ENCODE assay signal across 16 mouse cellular contexts in genomic region chr2:29849841-29850480, GRCm38 (mm10). TPM values are rescaled to one million over a fixed set of nuclear protein-coding genes. Genes with fewer than 3 reads are reported as not detected.
DNase-seq lines count a peak whose midpoint lies in the region; ATAC-seq and TF ChIP-seq lines count a peak whose summit lies in the region.
"Had no signal": no experiment of that assay in that cellular context is flagged by ENCODE, and none has a peak within 500 bp of the region (broad histone marks: within the 10 kb centered on the region; RNA-seq: fewer than 3 reads in every experiment).

No protein-coding gene starts in this region.

- H3K36me3 ChIP-seq in embryonic facial prominence, embryonic 14.5 days (ENCODE audit: control insufficient read depth, insufficient read depth, low read length) = no peaks in the 10 kb centered on the region
- 0 out of 2 replicates have a peak, but pooled peaks cover 7% of the 10 kb centered on the region for H3K36me3 ChIP-seq in embryonic facial prominence, embryonic 10.5 days (replicated peaks)
- no peaks in the 10 kb centered on the region for H3K36me3 ChIP-seq in midbrain, embryonic 12.5 days
- H3K36me3 ChIP-seq in midbrain, embryonic 16.5 days (ENCODE audit: control insufficient read depth, insufficient read depth, low read length) = no peaks in the 10 kb centered on the region
- H3K36me3 ChIP-seq in myocyte (ENCODE audit: control insufficient read depth, insufficient read depth) = no peaks in the 10 kb centered on the region
- H3K36me3 ChIP-seq: heart, embryonic 15.5 days had no signal

- DNase-seq in embryonic facial prominence, embryonic 14.5 days (ENCODE audit: low spot score) = peak; percentile 26
- no peak for DNase-seq in embryonic facial prominence, embryonic 10.5 days (ENCODE audit: low spot score)
- peak; percentile 19 for DNase-seq in Muller cell, postnatal 12 days (ENCODE audit: inconsistent ontology term)
- DNase-seq in adrenal gland, postnatal 14 days = no peak
- DNase-seq: adrenal gland, adult 8-10 months; B cell, adult 2 months; gastrocnemius, postnatal 14 days; kidney, adult 11 months had no signal

- H3K9ac ChIP-seq in embryonic facial prominence, embryonic 14.5 days (ENCODE audit: low read depth, low read length) = no peak overlapping the region
- peak overlapping the region; percentile 28; the same call in 1 of the 2 replicates for H3K9ac ChIP-seq in midbrain, embryonic 12.5 days (replicated peaks)
- no peak overlapping the region for H3K9ac ChIP-seq in midbrain, embryonic 16.5 days (ENCODE audit: low read depth, low read length)
- H3K9ac ChIP-seq: heart, embryonic 15.5 days; liver, embryonic 14.5 days had no signal

- H3K9me3 ChIP-seq in embryonic facial prominence, embryonic 14.5 days (ENCODE audit: control insufficient read depth, low read length) = no peaks in the 10 kb centered on the region
- H3K9me3 ChIP-seq in embryonic facial prominence, embryonic 10.5 days = no peaks in the 10 kb centered on the region
- H3K9me3 ChIP-seq in midbrain, embryonic 12.5 days = no peaks in the 10 kb centered on the region
- no peaks in the 10 kb centered on the region for H3K9me3 ChIP-seq in midbrain, embryonic 16.5 days (replicated peaks; ENCODE audit: control insufficient read depth, low read length, poor library complexity, severe bottlenecking)
- H3K9me3 ChIP-seq: heart, embryonic 15.5 days had no signal

- no peak overlapping the region for H3K27ac ChIP-seq in embryonic facial prominence, embryonic 14.5 days (replicated peaks; ENCODE audit: low read depth, low read length)
- no peak overlapping the region; the same call in 1 of the 2 replicates for H3K27ac ChIP-seq in embryonic facial prominence, embryonic 10.5 days (replicated peaks)
- peak overlapping the region; percentile 20 for H3K27ac ChIP-seq in midbrain, embryonic 12.5 days (replicated peaks)
- H3K27ac ChIP-seq in midbrain, embryonic 16.5 days (ENCODE audit: low read length) = no peak overlapping the region
- H3K27ac ChIP-seq: heart, embryonic 15.5 days; liver, embryonic 14.5 days; macrophage had no signal

- no peak overlapping the region for H3K4me2 ChIP-seq in embryonic facial prominence, embryonic 14.5 days (ENCODE audit: low read depth, low read length)
- H3K4me2 ChIP-seq in midbrain, embryonic 12.5 days (replicated peaks) = no peak overlapping the region
- no peak overlapping the region for H3K4me2 ChIP-seq in midbrain, embryonic 16.5 days (ENCODE audit: low read length)
- H3K4me2 ChIP-seq in myocyte (ENCODE audit: low read depth) = peak overlapping the region; percentile 38
- H3K4me2 ChIP-seq: heart, embryonic 15.5 days had no signal

- no peaks in the 10 kb centered on the region for H3K79me2 ChIP-seq in myocyte (ENCODE audit: control insufficient read depth, insufficient read depth)

- H3K27me3 ChIP-seq in embryonic facial prominence, embryonic 14.5 days (replicated peaks; ENCODE audit: control insufficient read depth, insufficient read depth, low read length) = peaks cover 30% of the 10 kb centered on the region
- peaks cover 86% of the 10 kb centered on the region for H3K27me3 ChIP-seq in embryonic facial prominence, embryonic 10.5 days (replicated peaks; ENCODE audit: low read depth, poor library complexity, severe bottlenecking)
- H3K27me3 ChIP-seq in midbrain, embryonic 12.5 days = 0 out of 2 replicates have a peak, but pooled peaks cover 3% of the 10 kb centered on the region
- H3K27me3 ChIP-seq in midbrain, embryonic 16.5 days (ENCODE audit: control insufficient read depth, insufficient read depth, low read depth, low read length) = no peaks in the 10 kb centered on the region
- no peaks in the 10 kb centered on the region for H3K27me3 ChIP-seq in myocyte (ENCODE audit: control insufficient read depth, insufficient read depth, insufficient read length)

- no peak for TF ChIP-seq POLR2A in myocyte (IDR thresholded peaks at IDR 0.05; ENCODE audit: insufficient read length, low read depth)

- no peak overlapping the region for H3K4me3 ChIP-seq in embryonic facial prominence, embryonic 14.5 days (ENCODE audit: low read depth, low read length)
- no peak overlapping the region for H3K4me3 ChIP-seq in embryonic facial prominence, embryonic 10.5 days
- H3K4me3 ChIP-seq in midbrain, embryonic 12.5 days = no peak overlapping the region
- no peak overlapping the region for H3K4me3 ChIP-seq in midbrain, embryonic 16.5 days (ENCODE audit: low read depth, low read length)
- no peak overlapping the region for H3K4me3 ChIP-seq in myocyte
- H3K4me3 ChIP-seq: heart, embryonic 15.5 days had no signal

- WGBS in embryonic facial prominence, embryonic 14.5 days = 44% methylated on average over 5 of the region's 5 CpGs
- 70% methylated on average over 5 of the region's 5 CpGs for WGBS in embryonic facial prominence, embryonic 10.5 days
- 54% methylated on average over 5 of the region's 5 CpGs for WGBS in midbrain, embryonic 12.5 days
- WGBS in midbrain, embryonic 16.5 days = 50% methylated on average over 5 of the region's 5 CpGs

- no peak for ATAC-seq in embryonic facial prominence, embryonic 14.5 days (ENCODE audit: low read depth)
- no peak for ATAC-seq in midbrain, embryonic 12.5 days (ENCODE audit: low FRiP score, low read depth)
- ATAC-seq in midbrain, embryonic 16.5 days = no peak
- no peak for ATAC-seq in frontal cortex, adult (ENCODE audit: low TSS enrichment)
- ATAC-seq: forebrain, embryonic 14.5 days had no signal

- peaks cover 2% of the 10 kb centered on the region; the same call in 1 of the 2 replicates for H3K4me1 ChIP-seq in embryonic facial prominence, embryonic 14.5 days (ENCODE audit: control insufficient read depth, insufficient read depth, low read length)
- peaks cover 37% of the 10 kb centered on the region for H3K4me1 ChIP-seq in embryonic facial prominence, embryonic 10.5 days
- peaks cover 47% of the 10 kb centered on the region for H3K4me1 ChIP-seq in midbrain, embryonic 12.5 days
- H3K4me1 ChIP-seq in midbrain, embryonic 16.5 days (ENCODE audit: control insufficient read depth, insufficient read depth, low read length) = peaks cover 14% of the 10 kb centered on the region; the same call in 1 of the 2 replicates

- H3ac ChIP-seq in myocyte (ENCODE audit: control insufficient read depth, insufficient read length) = no peak overlapping the region

TF ChIP-seq in myocyte, 11 proteins besides CTCF, POLR2A, EP300 and RAD21:
- TF ChIP-seq REST (IDR thresholded peaks at IDR 0.05; ENCODE audit: insufficient read depth, insufficient read length) (no peak), USF1 (IDR thresholded peaks at IDR 0.05; ENCODE audit: low read depth) (no peak), TCF3 (IDR thresholded peaks at IDR 0.05; ENCODE audit: insufficient read length, low read depth) (no peak), SRF (IDR thresholded peaks at IDR 0.05; ENCODE audit: control insufficient read depth, insufficient read length, low read depth) (no peak), MYOD1 (IDR thresholded peaks at IDR 0.05; ENCODE audit: control insufficient read depth in 1 of 3, insufficient read length in 2 of 3, low read depth in 2 of 3) (no peak), E2F4 (IDR thresholded peaks at IDR 0.05; ENCODE audit: insufficient read depth) (no peak), CEBPB (IDR thresholded peaks at IDR 0.05; ENCODE audit: insufficient read depth, poor library complexity, severe bottlenecking) (no peak), MYOG (IDR thresholded peaks at IDR 0.05; ENCODE audit: control insufficient read depth in 1 of 3, insufficient read depth in 1 of 3, insufficient read length in 2 of 3, low read depth in 2 of 3) (no peak), MAX (IDR thresholded peaks at IDR 0.05; ENCODE audit: low read depth) (no peak), POLR2AphosphoS2 (IDR thresholded peaks at IDR 0.05; ENCODE audit: insufficient read length, low read depth) (no peak), TCF12 (IDR thresholded peaks at IDR 0.05; ENCODE audit: insufficient read depth, poor library complexity, severe bottlenecking) (no peak)

RNA-seq across cellular contexts. Expression of gene Cercam, which starts 19.0 kb away (rescaled TPM):
- 29.2 and 32.8 TPM in 2 replicates for polyA plus RNA-seq in embryonic facial prominence, embryonic 14.5 days (2014; fragmentation: Nextera tagmentation; extraction: Ambion mirVana)
- 12.3 and 19.2 TPM in 2 replicates for polyA plus RNA-seq in embryonic facial prominence, embryonic 10.5 days (2016; fragmentation: Nextera tagmentation; extraction: Ambion mirVana)
- 22.3 and 22.6 TPM in 2 replicates for polyA plus RNA-seq in midbrain, embryonic 12.5 days (2016; fragmentation: Nextera tagmentation; extraction: Ambion mirVana)
- 15.1 and 21.2 TPM in 2 replicates for polyA plus RNA-seq in midbrain, embryonic 16.5 days (2015; fragmentation: Nextera tagmentation; extraction: Ambion mirVana)
- polyA plus RNA-seq in myocyte (2012; fragmentation: generic; extraction: Trizol) = 10.8 TPM
- total RNA-seq in adrenal gland, postnatal 14 days (2021) = 10.8 and 12.4 TPM in 2 replicates

RNA-seq across cellular contexts. Expression of gene Urm1, which starts 30.1 kb away (rescaled TPM):
- 20.3 and 21.6 TPM in 2 replicates for polyA plus RNA-seq in embryonic facial prominence, embryonic 14.5 days (2014; fragmentation: Nextera tagmentation; extraction: Ambion mirVana)
- polyA plus RNA-seq in embryonic facial prominence, embryonic 10.5 days (2016; fragmentation: Nextera tagmentation; extraction: Ambion mirVana) = 18.0 and 23.7 TPM in 2 replicates
- 15.3 and 19.0 TPM in 2 replicates for polyA plus RNA-seq in midbrain, embryonic 12.5 days (2016; fragmentation: Nextera tagmentation; extraction: Ambion mirVana)
- polyA plus RNA-seq in midbrain, embryonic 16.5 days (2015; fragmentation: Nextera tagmentation; extraction: Ambion mirVana) = 21.8 and 29.9 TPM in 2 replicates
- polyA plus RNA-seq in myocyte (2012; fragmentation: generic; extraction: Trizol) = 43.8 TPM
- 33.8 and 34.3 TPM in 2 replicates for total RNA-seq in adrenal gland, postnatal 14 days (2021)

RNA-seq across cellular contexts. Expression of gene Odf2, which starts 39.1 kb away (rescaled TPM):
- polyA plus RNA-seq in embryonic facial prominence, embryonic 14.5 days (2014; fragmentation: Nextera tagmentation; extraction: Ambion mirVana) = 35.6 and 42.4 TPM in 2 replicates
- 102 and 111 TPM in 2 replicates for polyA plus RNA-seq in embryonic facial prominence, embryonic 10.5 days (2016; fragmentation: Nextera tagmentation; extraction: Ambion mirVana)
- polyA plus RNA-seq in midbrain, embryonic 12.5 days (2016; fragmentation: Nextera tagmentation; extraction: Ambion mirVana) = 108 and 110 TPM in 2 replicates
- polyA plus RNA-seq in midbrain, embryonic 16.5 days (2015; fragmentation: Nextera tagmentation; extraction: Ambion mirVana) = 66.2 and 69.9 TPM in 2 replicates
- 37.8 TPM for polyA plus RNA-seq in myocyte (2012; fragmentation: generic; extraction: Trizol)
- total RNA-seq in adrenal gland, postnatal 14 days (2021) = 42.2 and 54.5 TPM in 2 replicates

RNA-seq across cellular contexts. Expression of gene Slc27a4, which starts 47.5 kb away (rescaled TPM):
- polyA plus RNA-seq in embryonic facial prominence, embryonic 14.5 days (2014; fragmentation: Nextera tagmentation; extraction: Ambion mirVana) = 15.0 and 15.7 TPM in 2 replicates
- 10.1 and 11.2 TPM in 2 replicates for polyA plus RNA-seq in embryonic facial prominence, embryonic 10.5 days (2016; fragmentation: Nextera tagmentation; extraction: Ambion mirVana)
- 26.2 and 27.8 TPM in 2 replicates for polyA plus RNA-seq in midbrain, embryonic 12.5 days (2016; fragmentation: Nextera tagmentation; extraction: Ambion mirVana)
- 42.6 and 43.2 TPM in 2 replicates for polyA plus RNA-seq in midbrain, embryonic 16.5 days (2015; fragmentation: Nextera tagmentation; extraction: Ambion mirVana)
- 26.8 TPM for polyA plus RNA-seq in myocyte (2012; fragmentation: generic; extraction: Trizol)
- 30.5 and 32.5 TPM in 2 replicates for total RNA-seq in adrenal gland, postnatal 14 days (2021)

Comparison
In these comparisons a context has a peak if more than half of its experiments do, and no peak if none do; other contexts are left out.
1. DNase-seq: peak in embryonic facial prominence, embryonic 14.5 days (single experiment) and Muller cell, postnatal 12 days (single experiment); none in embryonic facial prominence, embryonic 10.5 days (single experiment) and adrenal gland, postnatal 14 days (single experiment).